Mouse (Mus musculus): ENCODE results near the gene Ciita.
A peak's percentile ranks its signal among the peaks of the same experiment; 100 is the strongest.

Ciita gene

GRCm38 (mm10) chr16:10553858-10554257 is 74.0 kb downstream of the Ciita start:
- no peak for DNase-seq (ENCODE audit: low spot score)

GRCm38 (mm10) chr16:10559991-10560390 is 80.1 kb downstream of the Ciita start:
- no peak for DNase-seq (ENCODE audit: low spot score)

- DNase-seq (ENCODE audit: low spot score): peak; percentile 65
Observed at GRCm38 (mm10) chr16:10565278-10565885, 85.5 kb downstream of the Ciita start.

GRCm38 (mm10) chr16:10567153-10567552 is 87.3 kb downstream of the Ciita start:
- DNase-seq (ENCODE audit: low spot score): no peak

- DNase-seq (ENCODE audit: low spot score): no peak
Observed at GRCm38 (mm10) chr16:10569809-10570395, 90.0 kb downstream of the Ciita start.

GRCm38 (mm10) chr16:10570708-10571107 is 90.8 kb downstream of the Ciita start:
- DNase-seq (ENCODE audit: low spot score): peak; percentile 45

- no peak for DNase-seq (ENCODE audit: low spot score)
Observed at GRCm38 (mm10) chr16:10571820-10572219, 92.0 kb downstream of the Ciita start.

- no peak for DNase-seq (ENCODE audit: low spot score)
Observed at GRCm38 (mm10) chr16:10574936-10575335, 95.1 kb downstream of the Ciita start.

GRCm38 (mm10) chr16:10575915-10576314 is 96.1 kb downstream of the Ciita start:
- DNase-seq (ENCODE audit: low spot score): no peak

GRCm38 (mm10) chr16:10577548-10577947 is 97.7 kb downstream of the Ciita start:
- no peak for DNase-seq (ENCODE audit: low spot score)

Data from ovary, postnatal 14 days (tissue).